Mouse (Mus musculus) heart, embryonic 14.5 days (tissue): Measurements from ENCODE around the gene Gnb2. TPM values are rescaled to one million over a fixed set of nuclear protein-coding genes. Genes with fewer than 3 reads are reported as not detected.

Experiments used
- ATAC-seq: fragments of 200-750 bp; cut with Nextera tagmentation; 2 replicates; pipeline ENCODE4 v1.8.0; 2017; ENCODE audit warnings: low read depth, moderate TSS enrichment; ENCODE audit not compliant: insufficient number of reproducible peaks, insufficient read depth, low FRiP score
- H3K27ac ChIP-seq, 2 experiments: fragments of 200-500 bp in 1 of 2; fragments of 300-500 bp in 1 of 2; sonication (generic) in 1 of 2; replicated peaks in 1 of 2; 2 replicates each; pipeline ENCODE4 v1.5.1; 2012 to 2014; ENCODE audit warnings: low read depth in 2 of 2, low read length in 2 of 2, control low read depth in 1 of 2, mild to moderate bottlenecking in 1 of 2, mixed read lengths in 1 of 2; ENCODE audit not compliant: control insufficient read depth in 1 of 2, insufficient read depth in 1 of 2
- H3K27me3 ChIP-seq: fragments of 300-500 bp; sonication (generic); 2 replicates; pipeline ENCODE4 v1.6.1; 2014; ENCODE audit warnings: mild to moderate bottlenecking, low read length, control low read depth; ENCODE audit not compliant: control insufficient read depth, insufficient read depth
- H3K36me3 ChIP-seq: fragments of 300-500 bp; sonication (generic); 2 replicates; pipeline ENCODE4 v1.6.1; 2014; ENCODE audit warnings: mild to moderate bottlenecking, control low read depth, low read length, mixed read lengths; ENCODE audit not compliant: control insufficient read depth, insufficient read depth
- H3K4me1 ChIP-seq, 2 experiments: fragments of 200-500 bp in 1 of 2; fragments of 300-500 bp in 1 of 2; sonication (generic) in 1 of 2; 2 replicates each; pipeline ENCODE4 v1.6.1; 2012 to 2014; ENCODE audit warnings: low read length in 2 of 2, control low read depth in 1 of 2, mixed read lengths in 1 of 2; ENCODE audit not compliant: control insufficient read depth in 2 of 2, insufficient read depth in 2 of 2
- H3K4me2 ChIP-seq: fragments of 300-500 bp; sonication (generic); 2 replicates; pipeline ENCODE4 v1.6.1; 2014; ENCODE audit warnings: mild to moderate bottlenecking, low read length
- H3K4me3 ChIP-seq, 2 experiments: fragments of 200-500 bp in 1 of 2; fragments of 300-500 bp in 1 of 2; sonication (generic) in 1 of 2; 2 replicates each; pipeline ENCODE4 v1.5.1; 2012 to 2014; ENCODE audit warnings: low read length in 2 of 2, mild to moderate bottlenecking in 2 of 2, control low read depth in 1 of 2, low read depth in 1 of 2, moderate library complexity in 1 of 2; ENCODE audit not compliant: control insufficient read depth in 1 of 2, insufficient read depth in 1 of 2
- H3K9ac ChIP-seq: fragments of 300-500 bp; sonication (generic); 2 replicates; pipeline ENCODE4 v1.6.1; 2014; ENCODE audit warnings: mild to moderate bottlenecking, low read length
- H3K9me3 ChIP-seq: fragments of 300-500 bp; sonication (generic); 2 replicates; pipeline ENCODE4 v1.6.1; 2016; ENCODE audit warnings: low read length, control low read depth; ENCODE audit not compliant: control insufficient read depth
- WGBS: fragments of 180-500 bp; shearing (Covaris S2); extraction: QIAGEN DNeasy Blood & Tissue Kit; methylation state at CpG from one replicate; pipeline ENCODE4 v1.1.7; 2014; 5-methylcytosine and 5-hydroxymethylcytosine counted together
- polyA plus RNA-seq: library from polyadenylated mRNA; unstranded; fragments of >200 nt; fragmentation: Nextera tagmentation; extraction: Ambion mirVana; gene quantifications from 2 replicates; pipeline ENCODE4 v1.2.1, GENCODE M21; 2014

Gnb2 gene
- polyA plus RNA-seq, 1 experiment from 2014 or later = 340 TPM

DNA sequence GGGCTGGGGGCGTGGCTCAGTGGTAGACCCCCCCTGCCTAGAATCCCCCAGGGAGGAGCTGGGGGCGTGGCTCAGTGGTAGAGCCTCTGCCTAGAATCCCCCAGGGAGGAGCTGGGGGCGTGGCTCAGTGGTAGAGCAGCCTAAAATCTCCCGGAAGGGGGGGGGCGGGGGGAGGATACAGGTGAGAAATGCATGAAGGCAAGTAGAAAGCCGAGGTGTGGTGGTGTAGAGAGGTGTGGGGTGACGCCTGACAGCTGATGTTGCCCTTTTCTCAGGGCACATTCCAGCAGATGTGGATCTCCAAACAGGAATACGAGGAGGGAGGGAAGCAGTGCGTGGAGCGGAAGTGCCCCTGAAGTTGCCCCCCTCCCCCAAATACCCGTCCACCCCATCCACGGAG, 35.7 kb upstream of the Gnb2 start:
- Histone ChIP-seq H3K4me2 (no peak overlapping the region), H3K4me3 (no peak overlapping the region), H3K27ac (no peak overlapping the region), H3K36me3 (no peaks in the 10 kb centered on the region), H3K4me1 (0 out of 4 replicates have a peak, but pooled peaks cover 0 to under 1% of the 10 kb centered on the region in 2 experiments), H3K27me3 (no peaks in the 10 kb centered on the region), H3K9me3 (no peaks in the 10 kb centered on the region), H3K9ac (no peak overlapping the region)
- no peak for ATAC-seq
- WGBS = 56% methylated on average over 12 of the region's 12 CpGs

DNA sequence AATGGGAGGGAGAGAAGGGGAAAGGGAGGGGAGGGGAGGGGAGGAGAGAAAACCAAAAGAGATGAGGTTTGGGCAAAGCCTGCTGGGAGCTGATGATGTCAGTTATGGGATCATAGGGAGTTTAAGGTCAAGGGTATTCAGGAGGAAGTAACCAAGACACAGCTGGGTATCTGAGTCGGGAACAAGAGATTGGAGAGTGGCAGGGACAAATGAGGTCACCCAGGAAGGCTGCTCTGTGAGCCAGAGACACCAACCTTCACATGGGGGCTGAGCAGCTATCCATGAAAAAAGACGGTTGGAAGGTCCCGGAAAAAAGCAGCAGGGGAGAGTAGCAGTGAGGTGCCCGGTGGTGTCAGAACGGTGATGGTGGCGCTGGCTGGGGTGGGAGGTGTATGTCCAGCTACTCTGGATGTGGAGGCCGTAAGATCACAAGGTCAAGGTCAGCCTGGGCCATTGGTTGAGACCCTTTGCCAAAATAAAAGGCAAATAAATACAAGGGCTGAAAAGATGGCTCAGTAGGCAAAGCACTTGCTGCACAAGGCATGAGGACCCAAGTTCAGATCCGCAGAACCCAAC, 35.0 kb upstream of the Gnb2 start:
- Histone ChIP-seq H3K9me3 (no peaks in the 10 kb centered on the region), H3K27ac (no peak overlapping the region), H3K4me3 (no peak overlapping the region), H3K4me2 (no peak overlapping the region), H3K9ac (no peak overlapping the region), H3K36me3 (no peaks in the 10 kb centered on the region), H3K4me1 (no peaks in the 10 kb centered on the region), H3K27me3 (no peaks in the 10 kb centered on the region)
- no peak for ATAC-seq
- WGBS = 74% methylated on average over 8 of the region's 8 CpGs

DNA sequence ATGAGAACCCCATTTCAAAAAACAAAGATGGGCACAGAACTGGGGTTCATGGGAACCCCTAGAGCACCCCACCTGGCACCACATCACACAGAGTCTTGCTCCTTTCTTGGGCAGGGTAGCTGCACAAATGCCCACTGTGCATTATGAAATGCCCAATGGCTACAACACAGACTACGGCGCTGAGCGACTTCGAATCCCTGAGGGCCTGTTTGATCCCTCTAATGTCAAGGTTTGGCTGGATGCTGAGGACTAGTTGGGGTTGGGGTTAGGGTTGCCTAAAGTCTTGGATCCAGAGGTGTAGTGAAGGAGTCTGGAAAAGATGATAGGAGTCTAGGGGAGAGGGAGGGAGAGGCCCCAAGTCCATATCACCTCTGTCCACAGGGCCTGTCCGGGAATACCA, 33.1 kb upstream of the Gnb2 start:
- no peak overlapping the region for H3K4me3 ChIP-seq
- no peak overlapping the region for H3K9ac ChIP-seq
- no peak overlapping the region for H3K27ac ChIP-seq
- no peaks in the 10 kb centered on the region for H3K27me3 ChIP-seq
- 91% methylated on average over 5 of the region's 5 CpGs for WGBS
- no peak overlapping the region for H3K4me2 ChIP-seq
- H3K9me3 ChIP-seq = no peaks in the 10 kb centered on the region
- no peak for ATAC-seq
- H3K4me1 ChIP-seq = no peaks in the 10 kb centered on the region
- no peaks in the 10 kb centered on the region for H3K36me3 ChIP-seq

DNA sequence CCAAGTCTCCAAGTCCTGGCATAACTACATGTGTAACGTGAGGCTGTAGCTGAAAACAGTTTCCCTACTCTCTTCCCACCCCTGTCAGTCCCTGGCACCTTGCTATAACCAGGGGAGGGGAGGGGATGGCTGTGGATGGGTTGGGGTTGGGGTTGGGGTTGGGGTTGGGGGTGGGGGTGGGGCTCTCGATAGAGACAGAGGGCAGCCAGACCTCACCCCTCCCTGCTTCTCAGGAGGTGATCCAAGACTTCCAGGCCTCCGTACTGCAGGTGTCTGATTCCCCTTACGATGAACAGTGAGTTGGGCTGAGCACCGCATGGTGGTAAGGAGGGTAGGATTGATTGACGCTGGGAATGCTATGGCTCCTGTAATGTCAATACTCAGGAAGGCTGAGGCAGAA, 32.4 kb upstream of the Gnb2 start:
- H3K9ac ChIP-seq = no peak overlapping the region
- H3K4me2 ChIP-seq = no peak overlapping the region
- H3K9me3 ChIP-seq = no peaks in the 10 kb centered on the region
- H3K27me3 ChIP-seq = no peaks in the 10 kb centered on the region
- 76% methylated on average over 6 of the region's 6 CpGs for WGBS
- H3K4me1 ChIP-seq = no peaks in the 10 kb centered on the region
- H3K36me3 ChIP-seq = no peaks in the 10 kb centered on the region
- no peak overlapping the region for H3K4me3 ChIP-seq
- no peak for ATAC-seq
- H3K27ac ChIP-seq = no peak overlapping the region

- Histone ChIP-seq H3K27ac (no peak overlapping the region), H3K36me3 (no peaks in the 10 kb centered on the region), H3K9me3 (no peaks in the 10 kb centered on the region), H3K27me3 (peaks cover 7% of the 10 kb centered on the region; the same call in 1 of the 2 replicates), H3K4me2 (no peak overlapping the region), H3K4me1 (no peaks in the 10 kb centered on the region), H3K4me3 (no peak overlapping the region), H3K9ac (no peak overlapping the region)
- 55% methylated on average over 10 of the region's 10 CpGs for WGBS
- ATAC-seq = no peak
Measured at GRCm38 (mm10) chr5:137562965-137563364, 29.7 kb upstream of the Gnb2 start.

DNA sequence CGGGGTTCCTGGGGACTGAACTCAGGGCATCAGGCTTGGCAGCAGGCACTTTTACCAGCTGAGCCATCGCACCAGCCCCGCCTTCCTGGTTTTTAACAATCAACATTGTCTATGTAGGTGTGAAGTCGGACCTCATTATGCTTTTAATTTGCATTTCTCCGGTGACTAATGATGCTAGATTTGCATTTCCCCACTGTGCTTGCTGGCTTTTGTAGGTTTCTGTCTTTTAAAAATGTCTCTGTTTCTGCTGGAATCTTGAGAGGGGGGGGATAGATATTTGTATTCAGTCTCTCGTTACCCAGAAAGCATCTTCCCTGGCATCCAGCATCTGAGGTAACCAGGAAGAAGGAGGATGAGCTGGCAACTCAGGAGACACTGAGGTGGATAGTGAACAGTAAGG, 28.2 kb upstream of the Gnb2 start:
- Histone ChIP-seq H3K36me3 (no peaks in the 10 kb centered on the region), H3K4me2 (no peak overlapping the region), H3K9ac (no peak overlapping the region), H3K4me3 (no peak overlapping the region), H3K27ac (no peak overlapping the region), H3K27me3 (peaks cover 7% of the 10 kb centered on the region; the same call in 1 of the 2 replicates), H3K9me3 (no peaks in the 10 kb centered on the region), H3K4me1 (no peaks in the 10 kb centered on the region)
- no peak for ATAC-seq
- 59% methylated on average over 6 of the region's 6 CpGs for WGBS

DNA sequence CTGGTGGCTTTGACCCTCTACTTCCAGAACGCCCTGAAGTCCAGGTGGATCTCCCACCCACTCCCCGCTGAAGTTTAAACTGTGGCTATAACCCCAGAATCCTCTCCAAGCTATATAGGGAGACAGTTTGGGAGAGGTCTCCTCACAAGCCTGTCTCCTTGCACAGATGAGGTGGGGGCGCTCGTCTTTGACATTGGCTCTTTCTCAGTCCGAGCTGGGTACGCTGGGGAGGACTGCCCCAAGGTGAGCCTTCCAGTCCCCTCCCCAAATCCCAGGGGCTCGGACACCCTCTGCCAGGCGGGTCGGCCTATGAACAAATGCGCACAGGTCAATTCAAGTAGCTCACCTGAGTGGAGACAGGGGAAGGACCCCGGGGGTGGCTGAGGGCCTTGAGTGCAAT, 20.6 kb upstream of the Gnb2 start:
- no peak overlapping the region for H3K4me3 ChIP-seq
- no peak for ATAC-seq

DNA sequence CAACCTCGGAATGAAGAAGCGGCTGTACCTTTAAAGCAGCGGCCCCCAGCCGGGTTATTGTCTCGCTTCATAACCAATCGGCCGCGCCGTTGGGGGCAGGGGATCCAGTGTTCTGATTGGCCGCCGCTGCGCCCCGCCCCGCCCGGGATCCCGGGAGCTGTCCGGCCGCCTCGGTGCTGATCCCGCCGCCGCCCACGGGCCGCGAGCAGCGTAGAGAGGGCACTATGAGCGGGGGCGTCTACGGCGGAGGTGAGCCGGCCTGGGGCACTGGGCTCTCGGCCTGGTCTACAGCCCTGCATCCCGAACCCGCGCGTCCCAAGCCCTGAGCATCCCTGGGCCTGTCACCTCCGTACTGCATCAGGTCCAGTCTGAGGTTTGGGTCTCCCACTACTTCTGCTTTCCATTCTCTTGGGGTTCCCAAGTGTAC, 20.1 kb upstream of the Gnb2 start, which contains the start of gene Actl6b:
TSS of gene Actl6b (plus strand) at position 107 of the 427 bp plus-strand sequence.
- no peak within 1 kb of the TSS for H3K4me3 ChIP-seq
- H3K9me3 ChIP-seq = 0 out of 2 replicates have a peak, but pooled peaks cover 4% of the 10 kb centered on the region
- ATAC-seq = peak; percentile 59; the same call in 1 of the 2 replicates
- H3K4me2 ChIP-seq = peak within 1 kb of the TSS; percentile 28
- H3K27me3 ChIP-seq = peaks cover 23% of the 10 kb centered on the region
- 1% methylated on average over 37 of the region's 37 CpGs for WGBS
- no peak within 1 kb of the TSS for H3K9ac ChIP-seq
- H3K4me1 ChIP-seq = no peaks in the 10 kb centered on the region; a peak in 1 of 4 replicates
- no peaks in the 10 kb centered on the region for H3K36me3 ChIP-seq
- no peak within 1 kb of the TSS for H3K27ac ChIP-seq

More for the DNA sequence above, 20.6 kb upstream of the Gnb2 start:
- 43% methylated on average over 11 of the region's 11 CpGs for WGBS
- Histone ChIP-seq H3K27me3 (peaks cover 23% of the 10 kb centered on the region), H3K27ac (no peak overlapping the region), H3K4me2 (no peak overlapping the region), H3K4me1 (no peaks in the 10 kb centered on the region; a peak in 1 of 4 replicates), H3K9me3 (0 out of 2 replicates have a peak, but pooled peaks cover 4% of the 10 kb centered on the region), H3K36me3 (no peaks in the 10 kb centered on the region), H3K9ac (no peak overlapping the region)
